Mouse (Mus musculus) adrenal gland, postnatal 14 days (tissue): ENCODE data around the gene Tmem203. TPM values are rescaled to one million over a fixed set of nuclear protein-coding genes. Genes with fewer than 3 reads are reported as not detected.
A peak's percentile ranks its signal among the peaks of the same experiment; 100 is the strongest.

Source experiments
- DNase-seq: peaks from one replicate; pipeline ENCODE4 v3.0.0; 2021; ENCODE audit warnings: mixed read lengths
- total RNA-seq: library from RNA; stranded (reverse); gene quantifications from 2 replicates; pipeline ENCODE4 v1.2.3, GENCODE M21; 2021

Gene Tmem203
- total RNA-seq, 1 experiment from 2014 or later = 25.6 TPM

DNA sequence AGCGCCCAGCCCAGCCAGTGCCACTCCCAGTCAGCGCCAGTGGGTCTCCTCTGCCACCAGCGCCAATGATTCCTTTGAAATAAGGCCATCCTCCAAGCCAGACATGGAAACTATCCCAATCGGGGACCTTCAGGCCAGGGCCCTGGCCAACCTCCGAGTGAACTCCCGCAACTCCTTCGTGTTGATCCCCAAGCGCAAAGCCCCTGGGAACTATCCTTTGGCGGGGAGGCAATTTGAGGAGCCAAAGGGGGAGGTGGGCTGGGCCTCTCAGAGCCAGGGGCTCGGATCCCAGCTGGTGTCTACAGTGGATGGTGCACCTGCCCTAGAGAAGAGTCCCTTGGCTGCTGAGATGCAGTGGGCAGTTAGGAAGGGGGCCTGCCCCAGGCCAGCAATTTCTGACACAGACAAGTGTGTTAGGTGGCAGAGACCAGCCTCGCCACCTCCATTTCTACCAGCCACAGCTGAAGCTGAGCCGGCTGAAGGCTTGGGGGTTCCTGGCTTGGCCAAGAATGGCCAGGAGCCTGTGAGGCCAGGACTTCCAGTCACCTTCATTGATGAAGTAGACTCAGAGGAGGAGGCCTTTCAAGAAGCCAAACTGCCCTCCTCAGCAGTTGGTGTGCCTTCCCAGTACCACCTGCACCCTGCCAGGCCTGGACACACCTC is 8.5 kb downstream of the Tmem203 start:
- no peak for DNase-seq

DNA sequence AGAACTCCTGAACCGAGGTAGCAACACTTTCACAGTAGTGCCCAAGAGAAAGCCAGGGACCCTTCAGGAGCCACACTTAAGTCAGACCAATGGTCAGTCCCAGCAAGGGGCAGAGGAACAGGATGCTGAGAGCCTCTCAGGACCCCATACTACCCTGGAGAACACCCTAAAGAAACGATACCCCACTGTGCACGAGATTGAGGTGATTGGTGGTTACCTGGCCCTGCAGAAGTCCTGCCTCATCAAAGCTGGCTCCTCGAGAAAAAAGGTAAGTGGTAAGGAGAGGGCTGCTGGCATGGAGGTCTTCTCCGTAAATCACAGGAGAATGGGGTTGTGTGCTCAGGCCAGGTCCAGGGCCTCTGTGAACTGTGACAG is 9.0 kb downstream of the Tmem203 start:
- no peak for DNase-seq

DNA sequence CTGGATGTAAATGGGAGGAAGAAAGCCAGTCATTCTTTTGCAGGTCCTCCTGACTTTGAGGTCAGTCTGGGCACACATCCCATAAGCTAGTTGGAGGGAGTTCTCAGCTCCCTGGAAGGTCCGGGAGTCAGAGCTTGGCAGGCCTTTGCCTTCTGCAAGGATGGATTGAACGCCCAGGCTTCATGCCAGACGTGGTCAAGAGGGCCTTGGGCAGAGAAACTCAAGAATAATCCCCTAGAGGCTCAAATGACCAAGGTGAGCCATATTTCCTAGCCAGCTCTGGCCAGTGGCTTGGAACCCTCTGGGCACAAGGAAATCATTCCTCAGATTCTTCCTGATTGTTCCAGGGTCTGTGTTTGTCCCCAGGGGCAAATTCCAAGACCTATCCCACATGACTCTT is 9.6 kb downstream of the Tmem203 start:
- peak; percentile 73 for DNase-seq

DNA sequence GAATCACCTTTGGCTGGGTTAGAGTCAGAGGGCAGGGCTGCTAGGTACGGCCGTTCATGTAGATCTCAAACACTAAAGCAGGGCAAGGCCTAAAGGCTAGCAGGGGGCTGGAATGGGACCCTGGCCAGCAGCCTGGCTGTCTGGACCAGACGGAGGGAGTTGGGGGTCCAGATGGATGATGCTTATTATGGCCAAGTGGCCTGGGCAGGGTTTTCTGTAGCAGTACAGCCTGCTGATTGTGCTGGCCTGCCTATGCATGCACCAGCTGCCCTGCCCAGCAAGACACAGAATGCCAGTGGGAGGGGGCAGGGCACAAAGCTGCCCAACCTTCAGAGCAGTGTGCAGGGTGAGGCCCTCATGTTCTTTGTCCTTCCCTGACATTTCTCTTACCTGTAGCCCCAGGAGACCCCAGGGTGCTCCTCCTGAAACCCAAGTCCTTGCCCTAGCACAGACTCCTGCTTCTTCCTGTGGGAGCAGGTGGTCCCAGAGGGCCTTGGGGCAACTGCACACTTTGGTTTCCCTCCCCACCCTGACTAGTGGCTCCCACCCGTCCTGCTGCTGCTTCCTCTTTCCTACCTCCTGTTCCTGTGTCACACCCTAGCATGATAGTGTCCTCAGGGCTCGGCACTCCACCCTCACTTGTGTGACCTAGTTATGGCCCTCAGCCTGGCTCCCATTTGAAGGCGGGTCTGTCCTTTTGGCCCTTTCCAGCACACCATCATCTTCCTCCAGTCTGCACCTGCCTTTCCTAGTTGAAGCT is 10.8 kb downstream of the Tmem203 start:
- no peak for DNase-seq

DNA sequence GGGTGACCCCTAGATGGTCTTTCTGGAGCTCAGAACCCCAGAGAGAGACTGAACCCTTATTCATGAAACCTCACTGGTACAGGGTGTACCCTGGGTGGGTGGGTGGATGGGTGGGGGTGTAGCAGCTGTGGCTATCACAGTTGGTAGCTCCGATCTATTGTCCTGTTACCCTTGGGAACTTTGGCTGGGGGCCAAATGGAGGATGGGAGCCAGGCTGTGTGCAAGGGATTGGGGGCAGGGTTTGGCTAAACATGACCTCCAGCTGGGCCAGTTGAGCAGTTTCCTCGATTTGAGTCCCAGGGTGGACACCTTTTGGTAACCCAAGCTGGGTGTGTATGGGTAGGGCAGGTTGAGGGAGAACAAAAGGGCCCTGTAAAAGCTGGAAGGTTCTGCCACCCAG is 11.5 kb downstream of the Tmem203 start:
- DNase-seq = peak; percentile 67

DNA sequence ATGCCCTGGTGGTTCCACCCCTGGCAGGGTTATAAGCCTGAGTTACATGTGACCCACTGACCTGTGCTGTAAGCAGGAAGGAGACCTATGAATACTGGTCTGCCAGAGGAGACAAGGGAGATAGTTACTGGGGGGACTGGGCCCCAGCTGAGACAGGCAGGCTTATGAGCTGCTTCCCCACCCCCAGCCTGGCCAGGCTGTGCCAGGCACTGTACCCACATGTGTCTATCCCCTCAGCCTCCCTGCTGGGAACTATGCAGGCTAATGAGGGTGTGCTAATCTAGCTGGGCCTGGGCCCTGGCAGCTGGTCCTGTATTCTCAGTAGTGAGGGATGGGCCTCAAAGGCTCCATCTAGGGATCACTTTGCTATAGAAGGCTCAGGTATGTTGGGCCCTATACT is 12.0 kb downstream of the Tmem203 start:
- DNase-seq = no peak

DNA sequence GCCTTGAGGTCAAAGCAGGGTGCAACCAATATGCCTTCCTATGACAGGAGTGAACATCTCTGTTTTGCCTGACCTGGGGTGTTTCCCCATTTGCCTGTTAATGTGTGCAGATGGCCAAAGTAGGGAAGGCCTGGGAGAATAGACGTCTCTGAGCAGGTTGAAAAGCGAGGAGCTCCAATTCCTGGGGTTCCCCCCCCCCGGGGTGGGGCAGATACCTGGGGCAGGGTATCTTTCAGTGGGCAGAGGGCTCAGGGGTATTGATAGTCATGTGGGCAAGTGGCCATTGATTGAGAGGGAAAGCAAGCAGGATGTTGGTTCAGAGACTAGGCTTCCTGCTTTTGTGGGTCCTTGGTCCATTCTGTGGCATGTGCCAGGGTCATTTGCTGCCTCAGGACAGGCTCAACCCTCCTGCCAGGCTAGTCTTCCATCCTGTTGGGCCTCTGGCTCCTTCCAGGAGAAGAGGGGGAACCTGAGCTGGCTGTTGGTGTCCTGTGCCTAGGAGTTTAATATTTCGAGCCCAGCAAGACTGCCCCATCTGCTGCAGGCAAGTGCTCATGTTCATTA is 12.6 kb downstream of the Tmem203 start:
- DNase-seq = no peak

DNA sequence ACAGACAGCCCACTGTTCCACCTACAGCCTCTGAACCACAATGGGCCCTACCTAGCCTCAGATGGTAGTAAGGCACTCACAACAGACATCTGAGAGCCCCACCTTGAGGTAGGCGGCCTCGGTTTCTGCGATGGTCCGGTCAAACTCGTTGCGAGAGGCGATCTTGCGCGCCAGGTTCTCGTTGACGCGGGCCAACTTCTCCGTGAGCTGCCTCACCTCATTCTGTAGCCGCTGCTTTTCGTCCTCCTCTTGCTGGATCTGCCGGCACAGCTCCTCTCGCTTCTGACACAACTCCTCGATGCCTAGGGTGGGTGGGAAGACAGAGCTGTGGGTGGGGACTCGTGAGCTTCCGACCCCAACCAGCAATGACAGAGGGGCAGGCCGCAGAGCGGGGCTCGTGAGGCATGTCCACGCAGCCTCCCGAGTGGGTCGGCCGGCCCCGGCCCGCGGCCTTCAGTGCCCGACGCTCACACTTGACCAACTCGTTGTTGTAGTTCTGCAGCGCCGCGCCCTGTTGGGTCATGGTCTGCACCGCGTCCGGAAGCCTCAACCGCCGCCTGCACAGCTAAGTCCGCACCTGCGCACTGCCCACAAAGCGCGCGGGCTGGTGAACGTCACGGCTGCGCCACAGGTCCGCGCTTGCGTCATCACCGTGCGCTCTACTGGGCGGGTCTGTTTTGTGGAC is 16.7 kb downstream of the Tmem203 start, which contains the start of the genes Ssna1 and Anapc2:
Gene Ssna1 (minus strand): TSS at position 612 of the 685 bp plus-strand sequence.
Gene Anapc2 (plus strand): TSS at position 652 of the 685 bp plus-strand sequence.
- peak; percentile 99 for DNase-seq

DNA sequence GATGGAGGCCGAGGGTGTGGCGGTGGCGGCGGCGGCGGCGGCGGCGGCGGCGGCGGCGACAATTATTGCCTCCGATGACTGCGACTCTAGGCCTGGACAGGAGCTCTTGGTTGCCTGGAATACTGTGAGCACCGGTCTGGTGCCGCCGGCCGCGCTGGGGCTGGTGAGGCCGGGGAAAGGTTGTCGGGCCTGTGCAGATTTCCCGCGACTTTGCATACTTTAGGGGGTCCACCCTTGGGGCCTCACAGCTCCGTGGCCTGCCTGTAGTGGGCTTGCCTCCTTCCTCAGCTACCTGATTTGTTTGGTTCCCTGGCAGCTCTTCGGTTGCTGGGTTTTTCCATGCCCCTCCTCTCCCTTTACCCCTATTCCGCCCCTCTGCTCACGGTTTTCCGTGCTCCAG is 17.3 kb downstream of the Tmem203 start:
- no peak for DNase-seq

DNA sequence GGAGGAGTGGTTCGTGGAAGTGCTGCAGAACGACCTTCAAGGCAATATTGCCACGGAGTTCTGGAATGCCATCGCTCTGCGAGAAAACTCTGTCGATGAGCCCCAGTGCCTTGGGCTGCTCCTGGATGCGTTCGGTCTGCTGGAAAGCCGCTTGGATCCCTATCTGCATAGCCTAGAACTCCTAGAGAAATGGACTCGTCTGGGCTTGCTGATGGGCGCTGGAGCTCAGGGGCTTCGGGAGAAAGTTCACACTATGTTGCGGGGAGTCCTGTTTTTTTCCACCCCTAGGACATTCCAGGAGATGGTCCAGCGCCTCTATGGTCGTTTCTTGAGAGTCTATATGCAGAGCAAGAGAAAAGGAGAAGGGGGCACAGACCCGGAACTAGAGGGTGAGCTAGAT is 17.8 kb downstream of the Tmem203 start:
- no peak for DNase-seq

DNA sequence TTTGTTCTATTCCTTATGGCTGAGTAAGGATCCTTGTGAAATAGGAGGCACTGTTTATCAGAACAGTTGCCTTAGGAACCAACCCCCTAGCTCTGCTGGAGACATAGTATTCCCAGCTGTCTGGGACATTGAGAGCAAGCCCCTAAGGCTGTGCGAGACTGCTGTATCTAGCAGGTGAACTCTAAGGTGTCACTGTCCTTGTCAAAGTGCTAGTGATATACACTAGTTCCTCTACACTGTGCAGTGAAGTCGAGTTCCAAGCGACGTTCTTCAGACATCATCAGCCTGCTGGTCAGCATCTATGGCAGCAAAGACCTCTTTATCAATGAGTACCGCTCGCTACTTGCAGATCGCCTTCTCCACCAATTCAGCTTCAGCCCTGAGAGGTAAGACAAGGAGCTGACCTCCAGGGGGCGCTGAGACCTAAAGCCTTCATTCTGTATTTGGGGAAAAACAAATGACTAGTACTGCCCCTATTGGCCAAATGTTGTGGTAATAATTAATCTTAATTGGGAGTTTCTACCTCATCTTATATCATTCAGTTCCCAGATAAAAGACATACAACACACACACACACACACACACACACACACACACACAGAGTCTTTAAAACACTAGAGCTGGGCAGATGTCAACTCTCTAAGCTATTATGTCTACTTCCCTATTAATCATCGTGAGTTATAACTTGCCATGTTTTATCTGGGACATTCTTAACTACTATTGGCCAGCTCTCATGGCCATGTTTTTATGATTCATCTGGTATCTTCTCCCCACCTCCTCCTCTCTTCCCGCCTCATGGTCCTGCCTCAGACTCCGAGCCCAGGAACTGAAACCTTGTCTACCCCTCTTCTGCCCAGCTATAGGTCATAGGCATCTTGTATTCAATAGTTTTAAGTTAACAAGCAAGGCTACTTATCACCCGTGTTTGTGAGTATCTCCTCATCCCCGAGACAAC is 24.0 kb downstream of the Tmem203 start:
- DNase-seq = peak; percentile 90

DNA sequence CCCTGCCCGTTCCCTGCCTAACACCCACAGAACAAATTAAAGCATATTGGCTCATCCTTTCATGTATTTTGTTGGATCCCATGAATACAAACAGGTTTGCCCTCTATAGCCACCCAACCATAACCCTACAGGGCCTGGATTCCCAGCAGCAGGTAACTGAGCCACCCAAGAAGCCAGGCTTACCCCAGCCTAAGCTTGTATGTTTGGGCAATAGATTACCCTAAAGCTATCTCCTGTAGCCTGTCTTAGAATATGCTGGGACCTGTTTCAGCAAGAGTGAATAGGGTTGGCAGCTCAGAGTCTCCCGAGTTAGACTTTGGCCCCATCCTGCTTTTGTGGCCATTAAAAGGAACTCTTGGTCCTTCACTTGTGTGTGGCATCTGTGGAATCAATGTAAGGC is 30.3 kb downstream of the Tmem203 start:
- no peak for DNase-seq

DNA sequence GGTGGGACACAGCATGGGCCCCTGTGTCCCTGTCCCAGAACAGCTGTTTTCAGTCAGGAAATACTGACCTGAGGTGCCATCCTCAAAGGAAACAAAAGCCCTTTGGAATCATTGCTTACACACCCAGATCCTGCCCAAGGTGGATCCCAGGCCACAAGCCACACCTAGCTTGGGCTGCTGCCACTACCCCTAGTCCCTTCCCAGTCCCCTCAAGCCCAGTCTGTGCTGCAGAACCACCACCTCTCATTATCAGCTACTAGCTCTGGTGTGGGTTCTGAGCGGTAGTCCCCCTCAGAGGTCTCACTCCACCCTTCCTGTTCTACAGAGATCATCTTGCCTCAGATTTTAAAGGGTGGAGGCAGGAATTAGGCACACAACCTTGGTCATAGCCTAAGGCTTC is 31.1 kb downstream of the Tmem203 start:
- DNase-seq = no peak

DNA sequence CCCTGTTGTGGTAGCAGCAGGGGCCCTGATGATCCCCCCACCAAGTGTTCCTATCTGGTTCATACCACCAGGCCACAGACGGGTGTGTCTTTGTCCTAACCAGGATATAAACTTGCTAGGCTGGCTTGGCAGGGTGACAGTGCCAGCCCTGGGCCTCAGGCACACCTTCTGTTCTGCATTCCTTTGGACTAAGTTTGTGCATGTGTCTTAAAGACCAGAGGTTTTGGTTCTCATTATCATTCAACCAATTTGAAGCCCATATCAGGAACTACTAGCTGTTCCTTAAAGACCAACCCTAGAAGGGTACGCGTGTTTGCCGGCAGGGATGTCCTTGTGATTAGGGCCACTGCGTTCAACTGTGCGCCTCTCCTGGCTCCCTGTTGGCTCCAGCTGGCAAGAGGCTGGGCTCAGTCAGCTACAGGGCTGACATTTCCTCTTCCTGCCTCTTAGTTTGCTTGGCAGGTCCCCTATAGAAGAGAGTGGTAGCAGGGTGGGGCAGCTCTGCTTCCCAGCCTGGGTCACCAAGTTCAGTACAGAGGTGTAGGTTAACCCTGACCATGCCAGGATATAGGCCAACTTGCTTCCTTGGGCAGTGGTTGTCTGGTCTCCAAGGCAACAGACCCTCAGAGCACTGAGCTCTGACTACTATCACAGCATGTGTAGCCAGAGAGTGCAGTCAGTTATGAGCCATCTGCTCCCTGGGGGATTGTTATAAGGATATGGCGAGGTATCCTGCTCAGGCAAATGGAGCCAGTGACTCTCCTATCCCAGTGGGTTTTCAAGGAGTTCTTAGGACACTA is 31.8 kb downstream of the Tmem203 start:
- no peak for DNase-seq

DNA sequence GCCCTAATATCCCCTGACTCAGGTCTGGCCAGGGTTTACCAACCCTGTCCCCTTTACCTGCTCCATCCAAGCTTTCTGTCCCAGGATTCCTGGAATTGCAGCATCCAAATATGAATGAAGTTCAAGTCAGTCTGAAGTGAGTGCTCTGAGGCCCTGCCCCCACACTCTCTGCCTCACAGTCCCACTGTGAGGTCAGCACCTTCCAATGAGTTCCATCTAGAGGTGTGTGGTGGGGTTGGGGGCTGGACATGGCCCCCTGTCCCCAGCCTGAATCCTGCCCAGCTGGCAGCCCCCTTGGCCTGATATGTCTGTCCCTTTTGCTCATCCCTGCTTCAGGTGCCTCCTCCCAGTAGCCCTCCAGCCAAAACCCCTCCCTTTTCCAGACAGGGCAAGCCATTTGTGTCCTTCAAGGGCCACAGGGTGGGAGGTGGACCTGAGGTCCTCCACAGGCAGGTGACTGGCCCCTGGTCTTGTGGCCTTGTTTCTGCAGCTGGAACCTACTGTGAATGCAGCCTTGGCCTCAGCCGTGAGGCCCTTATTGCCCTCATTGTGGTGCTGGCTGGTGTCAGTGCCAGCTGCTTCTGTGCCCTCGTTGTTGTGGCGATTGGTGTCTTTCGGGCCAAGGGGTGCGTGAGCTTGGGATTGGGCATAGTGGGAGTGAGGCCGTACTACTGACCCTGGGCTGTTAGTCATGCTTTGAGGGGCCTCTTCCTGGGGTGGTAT is 32.8 kb downstream of the Tmem203 start, which contains the start of gene Tmem210:
Gene Tmem210 (plus strand): TSS at position 219 of the 723 bp plus-strand sequence.
- no peak for DNase-seq

DNA sequence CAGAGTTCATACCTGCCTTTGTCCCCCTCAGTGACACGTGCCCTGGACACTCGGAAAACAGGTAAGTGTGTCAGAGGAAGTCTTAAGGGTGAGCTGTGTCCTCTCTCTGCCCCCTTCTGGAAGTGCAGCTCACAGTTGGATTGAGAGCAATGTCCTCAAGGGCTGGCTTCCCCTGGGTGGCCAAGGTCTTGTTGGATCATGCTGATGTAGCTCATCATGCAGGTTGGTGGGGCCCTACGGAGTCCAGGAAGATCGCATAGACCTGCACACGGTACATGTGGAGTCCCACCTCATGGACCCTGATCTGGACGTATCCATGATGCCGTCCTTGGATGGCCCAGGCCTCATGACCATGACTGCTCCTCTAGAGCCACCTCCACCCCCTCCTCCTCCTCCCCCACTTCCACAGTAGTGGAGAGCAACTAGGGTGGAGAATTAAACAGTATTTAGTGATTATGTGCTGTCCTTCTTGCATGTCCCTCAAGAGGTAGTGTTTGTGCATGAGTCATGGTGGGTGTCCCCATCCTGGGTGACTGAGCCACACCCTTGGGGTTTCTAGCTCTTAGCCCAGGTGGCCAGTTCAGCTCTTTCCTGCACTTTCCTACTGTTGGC is 33.6 kb downstream of the Tmem203 start:
- no peak for DNase-seq

DNA sequence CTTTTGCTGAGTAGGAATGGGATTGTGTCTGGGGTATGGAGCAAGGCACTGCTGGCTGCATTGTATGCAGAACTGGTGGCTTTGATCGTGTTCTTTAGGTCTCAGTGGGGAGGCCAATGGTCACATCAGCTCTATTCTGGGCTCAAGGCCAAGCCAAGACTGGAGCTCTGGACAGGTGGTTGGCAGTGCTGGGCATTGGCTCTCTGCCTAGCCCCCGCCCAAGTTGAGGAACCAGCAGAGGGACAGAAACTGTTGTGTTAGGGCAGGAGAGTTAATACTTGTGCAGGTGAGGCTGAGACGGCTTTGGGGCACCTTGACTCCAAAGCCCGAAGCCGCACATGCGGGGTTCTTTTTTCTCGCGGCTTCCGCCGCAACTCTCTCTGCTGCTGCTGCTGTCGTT is 34.4 kb downstream of the Tmem203 start, which contains the start of gene Lrrc26:
Gene Lrrc26 (plus strand): TSS at position 265 of the 400 bp plus-strand sequence.
- DNase-seq = peak; percentile 48

DNA sequence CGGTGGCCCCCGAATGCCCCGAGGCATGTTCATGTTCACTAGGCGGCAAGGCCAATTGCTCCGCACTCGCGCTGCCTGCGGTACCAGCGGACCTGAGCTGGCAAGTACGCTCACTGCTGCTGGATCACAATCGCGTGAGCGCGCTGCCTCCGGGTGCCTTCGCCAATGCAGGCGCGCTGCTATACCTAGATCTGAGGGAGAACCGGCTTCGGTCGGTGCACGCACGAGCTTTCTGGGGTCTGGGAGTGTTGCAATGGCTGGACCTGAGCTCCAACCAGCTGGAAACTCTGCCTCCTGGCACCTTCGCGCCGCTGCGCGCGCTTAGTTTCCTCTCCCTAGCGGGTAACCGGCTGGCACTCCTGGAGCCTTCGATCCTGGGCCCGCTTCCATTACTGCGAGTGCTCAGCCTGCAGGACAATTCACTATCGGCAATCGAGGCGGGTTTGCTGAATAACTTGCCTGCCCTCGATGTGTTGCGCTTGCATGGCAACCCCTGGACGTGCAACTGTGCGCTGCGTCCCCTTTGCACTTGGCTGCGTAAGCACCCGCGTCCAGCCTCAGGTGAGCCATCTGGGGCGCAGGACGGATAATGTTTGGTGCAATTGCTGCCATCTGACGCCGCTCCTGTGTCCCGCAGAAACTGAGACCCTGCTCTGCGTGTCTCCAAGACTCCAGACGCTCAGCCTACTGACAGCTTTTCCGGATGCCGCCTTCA is 35.0 kb downstream of the Tmem203 start:
- peak; percentile 53 for DNase-seq

DNA sequence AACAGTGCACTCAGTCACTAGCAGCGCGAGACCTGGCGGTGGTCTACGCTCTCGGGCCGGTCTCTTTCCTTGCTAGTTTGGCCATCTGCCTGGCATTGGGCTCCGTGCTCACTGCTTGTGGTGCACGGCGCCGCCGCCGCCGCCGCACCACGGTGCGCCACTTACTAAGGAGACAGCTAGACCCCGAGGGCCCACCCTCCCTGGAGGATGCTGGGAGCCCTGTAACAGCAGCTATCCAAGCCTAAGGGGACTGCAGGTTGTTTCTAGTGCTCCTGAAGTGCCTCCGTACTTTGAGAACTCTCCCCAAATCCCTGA is 35.5 kb downstream of the Tmem203 start:
- peak; percentile 36 for DNase-seq
